Mouse (Mus musculus): ENCODE data around the gene Arhgef3.
"Not testable (repeated sequence)": the region's sequence is repeated elsewhere in the genome, so short reads cannot be mapped to it uniquely, and the experiment has no call there.

The Arhgef3 gene

GRCm38 (mm10) chr14:27234270-27234840 is 119.7 kb downstream of the Arhgef3 start:
- DNase-seq = no peak

GRCm38 (mm10) chr14:27235897-27236553 is 121.3 kb downstream of the Arhgef3 start:
- no peak for DNase-seq

- no peak for DNase-seq
These were observed 123.0 kb downstream of the Arhgef3 start for GRCm38 (mm10) chr14:27237522-27238187.

GRCm38 (mm10) chr14:27238600-27239118 is 124.0 kb downstream of the Arhgef3 start:
- DNase-seq = no peak

GRCm38 (mm10) chr14:27239551-27240091 is 124.9 kb downstream of the Arhgef3 start:
- no peak for DNase-seq

- no peak for DNase-seq
These were observed 127.6 kb downstream of the Arhgef3 start for GRCm38 (mm10) chr14:27242253-27242652.

GRCm38 (mm10) chr14:27242769-27243168 is 128.1 kb downstream of the Arhgef3 start:
- DNase-seq = no peak

- no peak for DNase-seq
These were observed 128.9 kb downstream of the Arhgef3 start for GRCm38 (mm10) chr14:27243585-27243984.

- DNase-seq = no peak
These were observed 130.2 kb downstream of the Arhgef3 start for GRCm38 (mm10) chr14:27244898-27245297.

- DNase-seq = no peak
These were observed 131.7 kb downstream of the Arhgef3 start for GRCm38 (mm10) chr14:27246424-27246823.

GRCm38 (mm10) chr14:27246948-27247347 is 132.2 kb downstream of the Arhgef3 start:
- DNase-seq = not testable (repeated sequence)

- no peak for DNase-seq
These were observed 134.4 kb downstream of the Arhgef3 start for GRCm38 (mm10) chr14:27249121-27249520.

GRCm38 (mm10) chr14:27250281-27250789 is 135.6 kb downstream of the Arhgef3 start:
- DNase-seq = no peak

- DNase-seq = no peak
These were observed 138.7 kb downstream of the Arhgef3 start for GRCm38 (mm10) chr14:27253391-27253790.

- no peak for DNase-seq
These were observed 147.7 kb downstream of the Arhgef3 start for GRCm38 (mm10) chr14:27262349-27262748.

GRCm38 (mm10) chr14:27266601-27267000 is 151.9 kb downstream of the Arhgef3 start:
- no peak for DNase-seq

- no peak for DNase-seq
These were observed 153.4 kb downstream of the Arhgef3 start for GRCm38 (mm10) chr14:27268137-27268536.

GRCm38 (mm10) chr14:27268986-27269700 is 154.4 kb downstream of the Arhgef3 start:
- DNase-seq = no peak

GRCm38 (mm10) chr14:27269836-27270235 is 155.1 kb downstream of the Arhgef3 start:
- DNase-seq = no peak

GRCm38 (mm10) chr14:27270466-27270865 is 155.8 kb downstream of the Arhgef3 start:
- DNase-seq = no peak

- no peak for DNase-seq
These were observed 156.8 kb downstream of the Arhgef3 start for GRCm38 (mm10) chr14:27271371-27272071.
